Mouse (Mus musculus) layer of hippocampus, adult 18-20 months (tissue): ENCODE data around the gene Dnm3. TPM values are rescaled to one million over a fixed set of nuclear protein-coding genes. Genes with fewer than 3 reads are reported as not detected.

ENCODE experiments used
- DNase-seq, 2 experiments: peaks; one replicate each; pipeline ENCODE4 v3.0.0; 2022; ENCODE audit warnings: low spot score in 2 of 2
- total RNA-seq, 2 experiments: library from RNA; stranded (reverse); gene quantifications; 2 replicates each; pipeline ENCODE4 v1.2.3; 2021

The Dnm3 gene
- total RNA-seq, 2 experiments from 2014 or later: 80.5 to 80.9 TPM

DNA sequence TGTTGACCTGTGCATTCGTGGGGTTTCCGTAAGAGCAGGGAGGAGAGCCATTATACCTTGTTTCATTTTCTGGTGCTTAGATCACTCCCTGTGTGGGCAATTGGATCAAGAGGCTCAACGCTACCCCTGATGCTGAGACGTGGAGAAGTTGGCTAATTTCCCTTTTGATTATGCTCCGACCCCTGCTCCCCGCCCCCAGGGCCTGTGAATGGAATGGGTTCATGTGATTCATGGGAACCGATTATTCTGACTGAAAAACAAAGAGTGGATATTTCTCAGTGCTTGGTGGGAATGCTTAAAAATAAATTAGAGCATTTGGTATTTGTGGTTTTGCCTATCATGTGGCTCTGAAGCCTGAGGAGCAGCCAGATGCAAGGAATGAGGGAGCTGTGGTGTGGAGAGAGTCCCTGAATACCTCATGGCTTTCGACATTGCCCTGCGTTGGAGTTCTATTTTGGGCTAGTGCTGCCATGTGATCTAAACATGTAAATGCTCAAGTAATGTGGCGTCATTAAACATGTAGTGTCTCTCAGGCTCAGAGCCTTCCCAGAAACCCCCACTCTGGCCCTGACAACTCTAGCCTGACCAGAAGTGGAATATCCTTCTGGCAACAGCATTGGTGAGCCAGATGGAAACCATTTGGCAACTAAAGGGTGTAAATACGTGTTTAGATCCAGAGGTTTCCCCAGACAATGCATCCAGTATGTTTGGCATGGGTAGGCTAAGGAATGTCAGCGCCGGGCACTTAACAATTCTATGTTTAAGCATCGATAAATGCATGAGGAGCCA is 473.9 kb downstream of the Dnm3 start:
- DNase-seq: peak in 1 of 2 experiments; percentile 8

DNA sequence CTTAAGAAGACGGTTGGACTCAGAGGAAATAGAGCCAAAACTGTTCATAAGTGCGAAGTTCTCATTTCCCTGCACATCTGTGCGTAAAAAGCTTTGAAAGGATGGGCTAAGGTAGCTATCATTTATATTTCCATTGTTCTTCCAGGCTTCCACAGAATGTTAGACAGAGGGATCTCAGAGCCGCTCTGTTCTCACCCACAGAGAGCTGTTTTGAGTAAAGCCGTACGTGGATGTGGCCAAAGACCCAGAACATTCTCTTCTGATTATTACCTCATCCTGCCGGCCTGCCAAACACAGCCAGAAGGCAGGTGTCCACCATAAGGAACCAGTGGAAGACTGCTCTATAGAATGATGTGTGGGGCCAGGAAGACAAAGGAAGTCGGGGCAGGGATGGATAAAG is 476.5 kb downstream of the Dnm3 start:
- no peak for DNase-seq

DNA sequence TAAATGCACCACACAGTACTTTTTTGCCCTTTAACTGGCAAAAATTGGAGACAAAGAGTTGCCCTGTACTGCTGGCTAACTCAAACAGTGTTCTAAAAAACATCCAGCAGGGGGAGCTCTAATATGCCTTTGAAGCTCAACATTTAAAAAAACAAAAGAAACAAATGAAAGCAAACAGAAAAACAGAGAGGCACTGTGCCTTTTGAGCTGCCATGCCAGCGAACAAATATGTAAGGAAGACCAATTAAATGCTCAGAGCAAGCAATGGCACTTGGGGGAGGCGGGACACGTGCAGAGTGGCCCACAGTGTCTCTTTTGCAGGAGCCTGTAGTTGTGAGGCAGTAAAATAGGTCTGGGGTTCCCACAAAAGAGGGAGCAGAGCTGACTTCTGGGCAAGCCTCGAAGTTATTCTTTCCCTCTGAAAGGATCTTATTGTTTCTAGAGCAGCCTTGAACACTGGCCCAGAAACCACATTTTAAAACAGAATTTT is 477.9 kb downstream of the Dnm3 start:
- DNase-seq: peak; percentile 50 to 85

DNA sequence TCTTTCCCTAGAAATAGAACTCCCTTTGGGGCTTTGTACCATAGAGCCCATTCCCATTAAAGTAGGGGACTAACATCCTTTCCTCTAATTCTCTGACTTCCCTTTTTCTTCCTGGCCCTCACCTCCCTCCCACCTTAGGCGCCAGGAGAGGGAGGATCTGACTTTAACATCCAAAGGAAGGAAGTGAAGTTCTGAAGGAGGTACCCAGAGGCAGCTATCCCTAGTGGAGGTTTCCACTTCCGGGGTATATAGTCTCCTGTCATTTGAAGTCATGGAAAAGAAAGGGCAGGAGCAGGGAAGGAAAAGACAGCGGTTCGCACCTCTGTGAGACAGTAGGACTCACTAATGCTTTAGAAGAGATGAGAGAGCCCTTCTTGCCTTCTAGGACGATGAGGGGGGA is 478.5 kb downstream of the Dnm3 start:
- no peak for DNase-seq

DNA sequence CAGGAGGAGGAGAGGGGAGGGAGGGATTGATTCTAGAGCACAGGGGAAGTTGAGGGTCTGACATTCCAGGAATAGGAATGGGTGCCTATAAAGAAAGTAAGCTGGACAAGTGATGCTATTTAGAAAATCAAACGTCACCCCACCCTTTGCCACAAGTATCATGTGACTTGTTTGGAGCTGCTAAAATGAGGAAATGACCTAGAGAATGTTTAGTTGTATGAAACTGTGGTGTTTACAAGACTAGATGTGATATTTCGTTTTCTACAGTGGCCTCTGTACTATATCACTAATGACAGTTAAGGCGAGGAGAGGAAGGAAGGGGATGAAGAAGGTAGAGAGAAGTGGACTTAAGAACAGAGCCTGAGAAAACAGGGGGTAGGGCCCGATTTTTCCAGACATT is 479.1 kb downstream of the Dnm3 start:
- DNase-seq: no peak

DNA sequence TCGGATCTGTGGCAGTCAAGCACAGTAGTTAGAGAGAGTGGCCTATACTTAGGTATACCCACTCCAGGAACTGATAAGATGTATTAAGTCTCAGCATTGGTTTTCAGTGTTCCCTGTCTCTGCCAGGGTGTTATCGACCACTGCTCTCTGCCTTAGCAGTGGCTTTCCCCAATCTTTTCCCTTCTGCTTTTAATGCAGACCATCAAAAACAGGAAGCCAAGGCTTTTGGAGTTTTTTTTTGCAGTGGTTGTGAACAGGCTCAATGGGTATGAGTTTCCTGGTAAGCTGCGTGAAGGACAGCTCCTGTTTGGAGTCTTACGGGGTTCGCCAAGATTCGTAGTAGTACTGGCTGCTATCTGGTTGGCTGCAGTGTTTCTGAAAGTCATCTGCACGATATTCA is 485.4 kb downstream of the Dnm3 start:
- DNase-seq: no peak

DNA sequence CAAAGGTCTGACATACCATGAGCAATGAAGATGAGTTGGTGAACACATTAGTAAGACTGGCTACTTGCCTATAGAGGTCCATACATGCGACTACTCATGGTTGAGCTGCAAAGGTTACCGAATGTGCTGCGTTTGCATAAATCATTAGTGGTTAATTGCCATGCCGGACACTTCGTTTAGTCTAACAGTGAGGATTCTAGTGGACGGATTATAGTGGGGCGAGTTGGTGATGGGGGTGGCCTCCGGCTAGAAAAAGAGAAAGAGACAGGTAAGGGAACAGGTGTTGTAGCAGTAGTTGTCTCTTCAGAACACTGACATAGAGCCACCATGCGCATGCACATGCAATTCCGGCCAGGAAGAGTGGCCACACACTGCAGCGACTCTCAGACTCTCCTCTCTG is 486.0 kb downstream of the Dnm3 start:
- no peak for DNase-seq

DNA sequence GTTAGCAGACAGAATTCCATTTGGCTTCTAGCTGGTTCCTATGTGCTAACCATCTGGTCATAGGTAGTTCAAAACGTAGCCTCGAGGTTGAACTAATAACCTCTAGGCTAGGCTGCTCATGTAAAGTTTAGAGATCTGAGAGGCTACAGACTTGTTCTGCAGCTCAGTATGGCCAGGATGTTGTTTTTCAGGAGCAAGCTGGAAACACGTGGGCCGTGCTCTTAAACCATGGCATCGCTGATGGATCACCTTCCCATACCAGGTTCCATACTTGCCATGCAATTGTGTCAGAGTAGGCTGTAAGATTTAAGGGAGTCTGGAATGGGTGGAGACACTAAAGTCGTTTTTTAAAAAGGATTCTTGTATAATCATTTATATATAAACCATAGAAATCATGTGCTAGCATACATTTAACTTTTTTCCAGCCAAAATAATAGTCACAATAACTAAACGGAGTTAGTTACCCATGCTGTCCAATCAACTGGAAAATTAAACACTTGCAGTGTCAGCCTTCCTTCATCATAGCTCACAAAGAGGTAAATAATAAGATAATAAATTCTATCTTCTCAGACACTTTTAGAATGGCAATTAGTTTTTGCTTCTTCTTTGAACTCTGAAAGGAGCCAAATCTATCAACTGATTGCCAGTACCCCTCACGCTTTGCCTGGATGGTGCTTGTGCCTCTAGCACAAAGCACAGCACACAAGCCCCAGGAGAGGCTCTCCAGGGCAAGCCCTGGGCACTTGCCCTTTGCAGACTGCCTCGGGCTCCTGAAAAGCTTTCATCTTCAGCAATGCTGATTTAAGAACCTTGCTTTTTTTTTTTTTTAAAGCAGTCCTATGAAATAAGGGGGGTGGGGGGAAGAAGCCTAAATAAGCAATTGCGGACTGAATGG is 486.9 kb downstream of the Dnm3 start:
- no peak for DNase-seq

DNA sequence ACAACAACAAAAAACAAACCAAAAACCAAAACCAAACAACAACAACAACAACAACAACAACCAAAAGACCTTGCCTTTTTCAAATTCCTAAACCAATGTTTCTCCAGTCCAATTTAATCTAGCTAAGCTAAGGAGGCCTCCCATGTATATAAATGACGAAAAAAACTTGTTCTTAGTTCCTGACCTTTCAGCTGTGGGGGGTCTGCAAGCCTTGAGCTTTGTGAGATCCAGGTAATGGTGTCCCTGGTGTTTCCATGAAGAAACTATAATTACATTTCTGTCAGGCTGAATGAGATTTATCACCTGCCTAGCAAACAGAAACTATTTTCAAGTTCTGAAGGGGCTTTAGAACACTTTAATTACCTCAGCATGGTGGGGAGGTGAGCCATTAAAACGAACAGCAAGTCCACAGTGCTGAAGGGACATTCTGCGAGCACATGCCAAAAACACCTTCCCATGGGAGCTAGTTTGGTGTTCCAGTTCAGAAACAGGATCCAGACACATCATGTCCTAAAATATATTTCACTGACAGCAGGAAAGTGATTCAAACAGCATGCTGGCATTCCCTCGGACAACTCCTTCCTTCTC is 493.8 kb downstream of the Dnm3 start:
- DNase-seq: no peak

DNA sequence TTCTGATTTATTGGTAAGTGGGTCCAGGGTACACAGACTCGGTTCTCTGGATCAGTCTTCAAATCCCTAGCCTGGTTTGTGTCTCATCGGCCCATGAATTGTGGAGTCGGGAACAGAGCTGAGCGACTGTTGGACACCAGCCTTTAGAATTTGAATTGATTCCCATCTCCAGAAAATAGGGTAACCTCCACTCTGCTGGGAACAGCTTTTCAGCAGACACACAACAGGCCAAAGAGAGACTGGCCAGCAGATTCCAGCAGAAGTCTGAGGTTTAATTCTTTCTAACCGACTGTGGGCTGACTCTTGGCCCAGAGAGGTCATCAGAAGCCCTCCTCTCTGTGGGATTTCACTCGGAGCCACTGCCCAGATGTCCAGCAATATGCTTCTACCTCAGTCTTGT is 494.4 kb downstream of the Dnm3 start:
- DNase-seq: no peak

DNA sequence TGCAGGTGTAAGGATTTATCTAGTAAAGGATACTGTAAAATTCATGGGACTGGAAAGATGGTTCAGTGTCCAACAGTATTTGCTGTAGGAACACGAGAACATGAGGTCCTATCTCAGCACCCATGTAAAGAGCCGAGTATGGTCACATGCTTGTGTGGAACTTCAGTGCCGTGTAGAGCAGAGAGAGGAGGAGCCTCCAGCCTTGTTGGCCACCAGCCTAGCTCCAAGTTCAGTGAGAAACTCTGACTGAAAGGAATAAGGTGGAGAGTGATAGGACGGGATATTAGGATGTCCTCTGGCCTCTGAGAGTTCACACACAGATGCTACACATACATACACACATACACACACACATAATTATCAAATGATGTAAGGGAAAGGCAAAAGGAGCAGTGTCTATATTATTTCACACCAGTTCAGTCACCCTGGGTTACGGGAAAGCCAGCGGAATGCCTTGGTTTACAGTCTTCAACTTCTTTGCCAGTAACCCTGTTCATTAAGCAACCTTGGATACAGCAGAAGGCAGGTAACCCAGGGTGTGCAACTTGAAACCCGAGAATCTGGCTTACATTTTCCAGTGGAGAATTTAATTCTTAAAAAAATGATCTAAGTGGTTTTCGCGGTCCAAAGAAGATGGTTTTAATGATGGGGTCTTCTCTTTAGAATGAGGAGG is 497.1 kb downstream of the Dnm3 start:
- no peak for DNase-seq

DNA sequence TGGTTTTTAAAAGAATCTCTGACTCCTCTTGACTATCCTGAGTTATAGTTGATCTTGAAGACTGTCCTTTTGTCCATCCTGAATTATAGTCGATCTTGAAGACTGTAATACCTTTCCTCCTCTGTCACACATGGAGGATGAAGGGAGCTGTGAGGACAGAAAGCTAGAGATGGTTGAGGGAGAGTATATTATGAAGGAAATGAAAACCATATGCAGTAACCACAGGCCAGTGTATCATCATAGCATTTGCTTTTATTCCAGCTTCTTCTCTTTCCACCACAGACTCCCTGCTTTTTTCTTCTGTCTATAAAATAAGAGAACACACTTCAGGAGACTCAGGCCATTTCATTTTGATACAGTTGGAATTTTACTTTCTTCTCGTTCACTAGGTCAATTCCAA is 497.8 kb downstream of the Dnm3 start:
- no peak for DNase-seq

DNA sequence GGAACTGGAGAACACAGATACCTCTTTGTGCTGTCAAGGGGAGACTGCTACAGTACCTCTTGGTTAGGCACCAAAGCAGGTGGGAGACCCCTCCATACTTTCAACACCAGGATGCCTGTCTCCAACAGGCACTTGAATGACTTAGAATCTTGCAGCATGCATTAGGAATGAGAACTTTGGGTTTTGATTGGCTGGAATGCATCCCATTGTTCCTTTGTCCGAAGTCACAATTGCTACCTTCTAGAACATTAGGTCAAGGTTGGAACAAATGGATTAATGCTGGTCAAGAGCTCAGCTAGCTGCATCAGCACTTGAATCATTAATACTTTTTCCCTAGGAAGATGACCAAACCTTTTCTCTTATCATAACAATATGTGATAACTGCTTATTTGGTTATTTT is 498.3 kb downstream of the Dnm3 start, which contains the start of gene 4930558K02Rik:
Gene 4930558K02Rik, minus strand, starts transcription at position 101 of the 400 bp plus-strand sequence.
- no peak for DNase-seq

DNA sequence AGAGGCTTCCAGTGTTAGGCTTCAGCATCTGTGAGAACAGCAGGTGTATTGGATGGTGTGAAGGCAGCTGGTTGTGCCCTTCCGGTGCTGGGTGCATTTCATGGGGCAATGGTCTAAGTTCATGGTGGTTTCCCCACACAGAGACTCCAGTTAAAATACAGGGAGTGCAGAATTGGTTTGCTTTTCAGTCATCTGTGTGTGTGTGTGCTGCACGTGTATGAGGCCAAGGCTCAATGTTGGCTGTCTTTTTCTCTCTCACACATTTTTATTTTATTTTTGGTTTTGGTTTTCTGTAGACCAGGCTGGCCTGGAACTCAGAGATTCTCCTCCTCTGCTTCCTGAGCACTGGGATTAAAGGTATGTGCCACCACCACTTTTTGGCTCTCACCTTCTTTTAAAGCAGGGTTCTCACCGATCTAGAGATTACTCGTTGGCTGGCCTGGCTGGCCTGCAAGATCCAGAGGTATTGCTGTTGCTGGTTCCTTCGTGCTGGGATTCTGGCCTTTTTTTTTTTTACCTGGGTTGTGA is 499.6 kb downstream of the Dnm3 start:
- no peak for DNase-seq

DNA sequence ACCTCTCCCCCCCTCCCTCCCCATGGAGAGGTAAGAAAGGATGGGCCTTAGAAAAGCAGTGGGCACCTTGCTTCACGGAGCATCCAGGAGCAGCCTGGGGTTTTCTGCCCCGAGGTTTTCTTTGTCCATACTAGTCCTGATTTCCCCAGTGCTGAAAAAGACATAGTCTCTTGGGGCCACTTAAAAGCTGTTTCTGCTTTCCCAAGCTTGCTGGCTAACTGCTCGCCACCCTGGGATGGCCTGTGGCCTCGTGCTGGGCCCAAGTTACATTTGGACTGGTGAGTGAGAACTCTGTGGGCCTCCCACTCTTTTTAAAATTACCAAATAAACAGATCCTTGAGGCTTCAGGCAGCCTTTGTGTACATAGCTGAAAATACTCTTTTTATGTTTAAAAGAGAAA is 500.5 kb downstream of the Dnm3 start:
- no peak for DNase-seq

DNA sequence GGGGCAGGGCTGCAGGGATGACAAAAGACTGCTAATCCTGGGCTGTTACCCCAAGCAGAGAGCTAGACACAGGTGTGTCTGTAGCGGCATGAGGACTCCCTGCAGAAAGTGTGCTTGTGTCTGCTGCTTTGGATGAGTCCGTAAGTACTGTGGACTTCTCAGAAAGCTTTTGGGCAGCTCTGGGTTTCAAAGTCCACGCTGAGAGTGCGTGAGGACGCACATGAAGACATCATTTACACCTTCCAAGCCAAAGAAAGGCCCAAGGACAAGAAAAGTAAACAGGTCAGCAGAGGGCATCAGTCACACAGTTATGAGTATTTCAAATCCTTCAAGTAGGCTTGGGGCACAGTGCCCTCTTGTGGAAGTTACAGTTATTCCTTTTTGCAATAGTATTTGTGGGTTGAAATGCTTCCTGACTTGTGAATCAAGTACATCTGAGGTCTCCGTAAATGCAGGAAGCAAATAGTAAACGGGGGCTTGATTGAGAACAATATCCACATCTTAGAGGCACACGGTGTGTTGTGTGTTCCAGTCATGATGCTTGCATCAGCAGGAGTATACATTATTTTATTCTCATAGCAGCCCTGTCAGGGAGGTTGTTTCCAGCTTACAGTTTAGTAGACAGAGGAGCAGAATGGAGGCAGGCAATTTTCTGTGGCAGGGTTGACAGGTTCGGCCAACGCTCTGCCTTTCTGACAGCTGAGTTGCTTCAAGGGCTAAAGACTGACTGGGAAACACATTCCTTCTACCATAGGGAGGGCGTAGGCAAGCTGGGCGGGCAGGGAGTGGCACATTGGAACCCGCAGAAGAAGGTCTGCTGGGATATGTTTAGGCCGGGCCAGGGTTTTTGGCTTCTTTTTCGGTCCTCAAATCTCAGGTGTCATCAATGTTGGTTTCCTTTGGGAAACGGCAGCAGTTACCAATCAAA is 501.3 kb downstream of the Dnm3 start:
- DNase-seq: peak; percentile 74 to 91

DNA sequence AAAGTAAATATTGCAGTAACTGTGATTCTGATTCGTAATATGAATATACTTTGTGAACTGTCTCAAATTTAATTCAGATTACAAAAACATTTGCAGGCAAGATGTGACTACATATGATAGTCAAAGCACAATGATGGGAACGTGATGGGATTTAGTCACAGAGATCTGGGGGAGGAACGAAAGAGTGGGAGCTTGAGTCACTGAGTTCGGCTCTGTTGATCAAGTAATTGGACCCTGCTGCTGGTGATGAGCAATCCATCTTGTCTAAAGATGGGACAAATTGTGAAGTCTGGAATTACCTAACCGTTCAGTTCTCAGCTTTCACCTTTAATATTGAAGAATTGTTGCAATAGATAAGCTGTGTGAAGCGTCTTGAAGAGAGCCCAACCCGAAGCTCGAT is 505.6 kb downstream of the Dnm3 start:
- DNase-seq: peak; percentile 21 to 40

DNA sequence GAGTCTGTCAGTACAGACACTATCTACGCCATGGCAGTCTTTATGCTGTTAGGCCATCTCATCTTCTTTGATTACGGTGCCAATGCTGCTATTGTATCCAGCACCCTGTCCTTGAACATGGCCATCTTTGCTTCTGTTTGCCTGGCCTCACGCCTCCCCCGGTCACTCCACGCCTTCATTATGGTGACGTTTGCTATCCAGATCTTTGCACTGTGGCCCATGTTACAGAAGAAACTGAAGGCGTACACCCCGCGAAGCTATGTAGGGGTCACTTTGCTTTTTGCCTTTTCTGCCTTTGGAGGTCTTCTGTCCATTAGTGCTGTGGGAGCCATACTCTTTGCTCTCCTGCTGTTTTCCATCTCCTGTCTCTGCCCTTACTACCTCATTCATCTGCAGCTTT is 507.0 kb downstream of the Dnm3 start:
- no peak for DNase-seq

DNA sequence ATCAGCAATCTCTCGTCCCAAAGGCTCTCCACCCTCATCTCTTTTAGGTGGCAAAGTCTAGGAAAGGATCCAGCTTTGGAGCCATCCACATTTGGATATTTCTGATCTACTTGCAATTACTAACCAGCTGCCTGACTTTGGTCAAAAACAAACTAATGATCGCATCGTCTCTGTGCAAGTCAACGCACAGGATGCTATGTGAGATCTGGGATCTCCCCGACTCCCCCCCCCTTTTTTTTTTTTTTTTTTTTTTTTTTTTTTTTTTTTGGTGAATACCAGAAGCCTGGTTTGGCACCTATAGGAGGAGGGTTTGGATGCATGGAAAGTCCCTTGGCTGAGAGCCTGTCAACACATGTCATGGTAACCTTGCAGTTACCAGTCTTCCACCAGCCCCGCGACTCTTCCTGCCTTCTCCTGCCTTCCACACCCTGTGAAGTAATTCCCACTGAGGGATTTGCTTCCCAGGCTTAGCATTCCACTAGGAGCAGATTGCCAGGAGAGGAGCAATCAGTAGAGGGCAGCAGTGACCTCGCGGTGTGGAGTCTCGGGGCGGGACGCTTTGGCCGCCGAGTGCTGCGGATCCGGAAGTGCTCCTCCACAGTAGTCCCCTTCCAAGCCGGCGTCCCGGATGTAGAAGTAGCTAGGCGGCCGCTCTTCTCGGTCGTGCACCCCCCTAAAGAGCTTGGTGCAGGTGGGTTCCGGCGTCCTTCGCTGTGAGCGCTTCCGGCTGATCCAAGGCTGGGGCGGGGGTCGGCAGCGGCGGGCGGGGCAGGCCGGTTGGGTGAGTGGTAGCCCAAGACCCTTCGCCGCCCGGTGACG is 509.0 kb downstream of the Dnm3 start, which contains the start of gene Pigc:
Gene Pigc, plus strand, starts transcription at position 598 of the 819 bp plus-strand sequence.
- DNase-seq: peak; percentile 93 to 95
